Mouse (Mus musculus): ENCODE data around the gene Psg22.
A peak's percentile ranks its signal among the peaks of the same experiment; 100 is the strongest.
"Not testable (repeated sequence)": the region's sequence is repeated elsewhere in the genome, so short reads cannot be mapped to it uniquely, and the experiment has no call there.

The Psg22 gene

DNA sequence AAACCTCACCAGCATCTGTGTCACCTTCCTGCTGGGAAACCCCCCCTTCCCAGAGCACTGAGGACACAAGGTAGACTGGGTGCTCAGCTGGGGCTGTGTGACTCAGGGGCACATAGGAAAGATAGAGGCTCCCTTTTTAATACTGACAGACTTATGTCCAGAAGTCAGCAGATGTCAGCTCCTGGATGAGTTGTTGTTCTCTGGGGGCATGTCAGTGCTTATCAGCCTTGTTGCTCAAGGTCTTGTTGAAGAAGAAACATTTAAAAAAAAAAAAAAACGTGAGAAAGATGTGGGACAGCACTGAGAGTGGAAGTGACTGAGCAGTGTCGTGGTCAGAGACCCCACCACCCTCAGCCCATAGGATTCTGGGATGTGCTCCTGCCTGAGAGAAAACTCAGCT, at the start of gene Psg22:
Gene Psg22 (plus strand): TSS at position 301 of the 400 bp plus-strand sequence.
- no peak for DNase-seq

DNA sequence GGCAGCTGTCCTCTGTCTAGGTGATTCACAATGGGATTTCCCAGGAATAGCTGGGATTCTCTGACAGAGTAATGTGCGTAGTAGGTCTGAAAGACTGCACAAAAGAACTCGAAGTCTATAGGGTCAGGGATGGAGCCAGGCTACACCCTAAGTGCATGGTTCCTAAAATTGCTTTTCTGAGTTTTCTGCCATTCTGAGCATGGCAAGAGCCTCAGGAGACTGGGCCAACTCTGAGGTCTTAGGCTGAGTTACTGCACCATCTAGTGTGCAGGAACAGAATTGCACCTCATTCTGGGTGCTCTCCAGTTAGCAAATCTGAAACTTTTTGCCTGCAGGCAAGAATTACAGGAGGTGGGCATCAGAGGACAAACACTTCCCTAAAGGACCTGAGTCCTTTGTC, 38.1 kb upstream of the Psg22 start:
- no peak for DNase-seq

DNA sequence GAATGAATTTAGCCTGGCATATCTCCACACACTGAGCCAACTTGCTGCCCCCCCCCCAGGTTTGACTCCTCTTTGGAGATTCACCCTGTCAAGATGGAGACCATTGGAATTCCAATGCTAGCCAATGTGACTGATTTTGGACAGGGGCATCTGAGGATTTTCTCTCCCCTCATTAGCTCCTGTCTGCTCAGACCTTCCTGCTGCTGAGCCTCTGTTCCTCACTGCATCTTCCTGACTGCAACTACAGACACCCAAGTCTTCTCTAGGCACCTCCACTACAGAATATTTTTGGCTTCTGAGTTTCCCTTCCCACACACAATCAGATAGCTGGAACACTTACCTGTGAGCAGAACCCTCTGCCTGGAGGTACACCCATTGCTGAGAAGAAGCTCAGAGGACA, 32.3 kb upstream of the Psg22 start:
- DNase-seq: no peak

DNA sequence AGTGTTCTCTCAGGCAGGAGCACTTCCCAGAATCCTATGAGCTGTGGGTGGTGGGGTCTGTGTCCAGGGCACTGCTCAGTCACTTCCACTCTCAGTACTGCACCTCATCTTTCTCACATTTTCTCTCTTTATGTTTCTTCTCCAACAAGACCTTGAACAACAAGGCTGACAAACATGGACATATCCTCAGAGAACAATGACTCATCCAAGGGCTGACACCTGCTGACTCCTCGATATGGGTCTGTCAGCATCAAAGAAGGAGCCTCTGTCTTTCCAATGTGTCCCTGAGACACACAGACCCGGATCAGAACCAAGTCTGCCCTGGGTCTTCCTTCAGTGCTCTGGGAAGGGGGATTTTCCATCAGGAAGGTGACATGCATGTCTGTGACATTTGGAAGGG, 31.8 kb upstream of the Psg22 start, which contains the start of gene Psg20:
Gene Psg20 (minus strand): TSS at position 101 of the 400 bp plus-strand sequence.
- no peak for DNase-seq

GRCm38 (mm10) chr7:18710331-18710730, 7.6 kb upstream of the Psg22 start:
- not testable (repeated sequence) for DNase-seq

- no peak for DNase-seq
Measured at GRCm38 (mm10) chr7:18710846-18711245, 7.0 kb upstream of the Psg22 start.

DNA sequence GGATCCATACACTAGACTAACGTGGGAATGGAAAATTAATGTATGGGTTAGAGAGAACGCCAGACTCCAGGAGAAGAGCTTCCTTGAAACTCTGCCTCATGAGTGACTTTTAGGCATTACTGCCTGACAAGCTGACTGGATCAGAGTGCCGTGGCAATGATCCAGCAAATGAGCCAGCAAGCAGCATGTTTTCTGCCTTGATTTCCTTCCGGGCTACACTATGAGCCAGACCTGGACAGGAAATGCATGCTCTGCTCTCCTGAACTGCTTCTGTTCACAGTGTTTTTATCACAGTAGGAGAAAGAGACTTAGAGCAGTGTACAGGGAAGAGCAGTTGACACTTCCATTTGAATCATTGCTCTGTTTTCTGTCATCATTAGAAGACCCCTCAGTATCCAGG, 2.3 kb upstream of the Psg22 start:
- DNase-seq: no peak

- DNase-seq: no peak
Measured at GRCm38 (mm10) chr7:18724001-18724400, 6.1 kb downstream of the Psg22 start.

DNA sequence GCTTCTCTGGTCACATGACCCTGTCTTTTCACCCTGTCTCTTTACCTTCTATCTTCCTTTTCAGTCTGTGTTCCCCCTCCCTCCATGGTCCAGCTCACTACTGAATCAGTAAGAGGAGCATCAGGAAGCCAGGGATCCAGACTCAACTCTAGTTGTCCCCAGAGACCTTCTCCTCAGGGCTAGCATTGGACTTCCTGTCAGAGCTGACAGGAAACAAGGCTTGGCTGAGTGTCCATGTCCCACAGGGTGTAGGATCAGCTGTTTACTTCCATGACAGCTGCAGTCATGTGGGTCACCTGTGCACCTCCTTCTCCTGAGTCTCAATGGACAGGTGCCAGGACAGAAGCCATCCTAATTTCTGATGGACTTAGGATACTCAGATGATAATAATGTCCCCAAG, 8.0 kb downstream of the Psg22 start:
- not testable (repeated sequence) for DNase-seq

DNA sequence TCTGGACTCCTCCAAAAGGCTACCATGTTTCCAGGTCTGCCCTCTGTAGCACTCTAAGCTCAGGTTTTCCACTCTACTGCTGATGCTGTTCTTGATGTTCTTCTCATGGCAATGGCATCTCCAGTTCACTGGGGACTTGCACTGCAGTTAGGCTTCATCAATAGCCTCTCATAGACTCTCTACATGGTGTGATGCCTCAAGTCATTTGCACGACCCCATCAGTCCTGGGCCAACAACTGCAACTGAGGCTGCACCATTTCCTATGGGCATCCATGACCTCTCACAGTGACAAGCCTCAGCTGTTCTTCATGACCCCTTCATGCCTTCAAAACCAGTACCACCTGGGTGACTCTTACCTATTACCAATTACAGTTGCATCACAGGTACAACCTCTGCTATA, 10.5 kb downstream of the Psg22 start:
- DNase-seq: no peak

- no peak for DNase-seq
Measured at GRCm38 (mm10) chr7:18733111-18733510, 15.2 kb downstream of the Psg22 start.

- DNase-seq: no peak
Measured at GRCm38 (mm10) chr7:18734451-18734850, 16.6 kb downstream of the Psg22 start.

- peak in 1 of 2 experiments; percentile 4 for DNase-seq
Measured at GRCm38 (mm10) chr7:18746189-18746860, 28.4 kb downstream of the Psg22 start.

GRCm38 (mm10) chr7:18747420-18747819, 29.5 kb downstream of the Psg22 start:
- DNase-seq: not testable (repeated sequence)

DNA sequence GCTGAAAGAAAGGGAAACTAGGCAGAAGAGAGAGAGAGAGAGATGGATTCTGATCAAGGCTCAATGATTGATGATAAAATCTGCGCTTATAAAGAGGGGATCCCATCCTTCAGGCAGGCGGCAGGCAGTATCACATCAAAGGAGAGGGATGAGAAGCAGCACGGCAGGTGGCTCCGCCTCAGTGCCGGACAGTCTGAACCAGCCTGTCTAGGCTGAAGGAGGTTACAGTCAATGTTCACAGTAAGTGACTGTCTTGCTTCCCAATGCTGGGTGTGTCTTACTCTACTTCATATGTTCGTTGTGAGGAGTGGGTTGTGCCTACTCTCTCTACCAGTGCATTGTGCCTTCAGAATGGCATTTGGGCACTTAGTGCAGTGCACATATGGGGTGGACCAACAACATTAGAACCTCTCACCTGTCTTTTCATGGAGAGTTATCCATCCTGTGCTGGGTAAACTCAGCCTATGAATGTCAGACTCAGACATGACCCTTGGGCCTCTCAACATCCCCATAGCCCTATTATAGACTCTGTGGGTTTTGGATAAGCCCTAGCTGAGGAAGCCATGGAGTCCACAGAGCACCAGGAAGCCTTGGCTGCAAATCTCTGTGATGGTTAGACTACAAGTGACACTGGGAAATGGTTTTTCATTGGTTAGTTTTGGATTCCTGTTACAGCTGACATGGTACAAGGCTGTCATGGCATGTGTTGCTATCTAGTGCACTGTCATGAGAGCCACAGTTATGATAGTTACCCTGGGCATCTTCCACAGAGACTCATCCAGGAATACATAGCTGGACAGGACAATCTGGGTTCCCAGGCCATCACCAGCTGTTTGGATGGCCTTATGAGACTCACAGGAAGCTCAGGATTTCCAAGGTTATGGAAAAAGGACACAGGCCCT, 31.4 kb downstream of the Psg22 start:
- DNase-seq: no peak

DNA sequence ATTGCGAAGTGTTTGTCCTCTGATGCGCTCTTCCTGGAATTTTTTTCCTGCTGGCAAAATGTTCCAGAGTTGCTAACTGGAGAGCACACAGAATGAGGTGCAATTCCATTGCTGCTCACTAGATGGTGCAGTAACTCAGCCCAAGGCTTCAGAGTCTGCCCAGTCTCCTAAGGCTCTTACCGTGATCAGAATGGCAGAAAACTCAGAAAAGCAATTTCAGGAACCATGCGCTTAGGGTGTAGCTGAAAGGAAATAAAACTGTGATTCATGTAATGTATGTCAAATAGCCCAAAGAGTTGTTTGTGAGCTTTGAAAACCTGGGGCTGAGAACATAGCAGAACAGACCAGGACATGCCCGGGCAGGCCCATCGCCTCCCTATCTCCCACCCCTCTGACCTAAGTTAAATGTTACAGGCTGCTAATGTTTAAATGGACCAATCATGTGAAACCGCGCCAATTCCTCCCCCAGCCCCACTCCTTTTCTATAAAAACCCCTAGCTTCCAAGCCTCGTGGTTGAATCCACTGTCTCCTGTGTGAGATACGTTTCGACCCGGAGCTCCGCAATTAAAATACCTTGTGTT, 32.1 kb downstream of the Psg22 start:
- DNase-seq: peak in 1 of 2 experiments; percentile 1

GRCm38 (mm10) chr7:18760152-18760551, 42.3 kb downstream of the Psg22 start:
- DNase-seq: not testable (repeated sequence)

- DNase-seq: not testable (repeated sequence)
Measured at GRCm38 (mm10) chr7:18762885-18763284, 45.0 kb downstream of the Psg22 start.

Data from thymus, postnatal 36 days (tissue).